In the genomic region with DNA sequence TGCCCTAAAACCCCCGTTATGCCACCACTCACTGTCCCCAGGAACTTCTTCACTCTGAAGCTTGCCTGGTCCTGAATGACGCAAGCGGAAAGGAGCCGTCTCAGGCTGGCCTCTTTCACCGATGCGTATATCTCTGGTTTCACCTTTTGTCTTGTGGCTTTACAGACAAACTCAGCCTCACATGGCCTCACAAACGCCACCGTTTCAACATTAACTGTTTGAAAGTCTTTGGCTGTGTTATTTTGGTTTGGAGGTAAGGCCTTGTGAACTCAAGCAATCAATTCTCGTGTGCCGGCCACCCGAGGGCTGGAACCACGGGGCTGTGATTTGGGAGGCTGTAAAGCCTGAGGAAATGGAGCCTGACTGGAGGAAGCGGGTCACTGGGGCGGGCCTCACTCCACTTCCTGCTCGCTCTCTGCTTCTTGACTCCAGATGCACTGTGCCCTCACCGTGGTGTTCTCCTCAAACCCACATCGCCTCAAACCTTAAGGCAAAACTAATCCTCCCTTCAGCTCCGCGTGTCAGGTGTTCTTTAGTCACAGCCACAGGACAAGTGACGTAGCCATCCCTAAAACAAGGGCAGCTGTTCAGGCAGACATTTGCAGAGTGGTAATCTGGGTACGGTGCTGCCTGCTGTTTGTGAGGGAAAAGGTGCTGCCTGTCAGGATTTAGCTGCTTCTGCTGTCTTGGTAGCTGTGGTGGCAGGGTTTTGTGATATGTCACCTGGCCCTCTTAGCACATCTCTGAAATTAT, we compare ENCODE assay signal across 8 mouse cellular contexts.
A peak's percentile ranks its signal among the peaks of the same experiment; 100 is the strongest.
DNase-seq lines count a peak whose midpoint lies in the region; ATAC-seq and TF ChIP-seq lines count a peak whose summit lies in the region.

No protein-coding gene starts in this region.

- H3K4me1 ChIP-seq in CH12.LX (ENCODE audit: control insufficient read depth in 1 of 2, insufficient read depth in 2 of 2): peaks cover 2 to 33% of the 10 kb centered on the region in 2 experiments; a peak in 3 of 4 replicates
- H3K4me1 ChIP-seq in limb, embryonic 11.5 days (ENCODE audit: control insufficient read depth, insufficient read depth, low read length): peaks cover 60% of the 10 kb centered on the region
- peaks cover 57% of the 10 kb centered on the region for H3K4me1 ChIP-seq in midbrain, embryonic 12.5 days
- peaks cover 37% of the 10 kb centered on the region for H3K4me1 ChIP-seq in stomach, embryonic 15.5 days
- H3K4me1 ChIP-seq in forebrain, embryonic 11.5 days (replicated peaks; ENCODE audit: control insufficient read depth, insufficient read depth, low read length): peaks cover 9% of the 10 kb centered on the region

- H3K4me3 ChIP-seq in CH12.LX (replicated peaks in 1 of 3; ENCODE audit: low read depth in 2 of 3, low read length in 2 of 3, poor library complexity in 1 of 3): peak overlapping the region in 1 of 3 experiments; percentile 51
- H3K4me3 ChIP-seq in limb, embryonic 11.5 days (ENCODE audit: low read depth, low read length): no peak overlapping the region
- no peak overlapping the region for H3K4me3 ChIP-seq in midbrain, embryonic 12.5 days
- H3K4me3 ChIP-seq in stomach, embryonic 15.5 days (replicated peaks): no peak overlapping the region
- no peak overlapping the region for H3K4me3 ChIP-seq in forebrain, embryonic 11.5 days (ENCODE audit: low read depth, low read length)

- no peak overlapping the region for H3K27ac ChIP-seq in CH12.LX (ENCODE audit: insufficient read depth, low read depth)
- peak overlapping the region; percentile 16; the same call in 1 of the 2 replicates for H3K27ac ChIP-seq in limb, embryonic 11.5 days (replicated peaks; ENCODE audit: low read depth, low read length)
- H3K27ac ChIP-seq in midbrain, embryonic 12.5 days (replicated peaks): peak overlapping the region; percentile 22
- peak overlapping the region; percentile 18; the same call in 1 of the 2 replicates for H3K27ac ChIP-seq in stomach, embryonic 15.5 days
- H3K27ac ChIP-seq in forebrain, embryonic 11.5 days (ENCODE audit: low read depth, low read length): no peak overlapping the region

- no peak overlapping the region for H3K4me2 ChIP-seq in CH12.LX (ENCODE audit: insufficient read depth, low read depth, poor library complexity, severe bottlenecking)
- H3K4me2 ChIP-seq in limb, embryonic 11.5 days (ENCODE audit: low read depth, severe bottlenecking): no peak overlapping the region; the same call in 1 of the 2 replicates
- no peak overlapping the region for H3K4me2 ChIP-seq in midbrain, embryonic 12.5 days (replicated peaks)
- H3K4me2 ChIP-seq in stomach, embryonic 15.5 days: no peak overlapping the region
- no peak overlapping the region for H3K4me2 ChIP-seq in forebrain, embryonic 11.5 days (ENCODE audit: low read depth, low read length, severe bottlenecking)

- intact Hi-C loops in heart, postnatal 25 days (cut with DNase I): loop anchor here (5.0 kb wide), 1 partner anchor 66 kb away; no protein-coding TSS in a partner anchor

- dilution Hi-C loops in CH12.LX (cut with MboI; ENCODE audit: extremely low pct_ligation_motif_present, extremely low pct_unique_long_range_greater_than_20kb, low sequenced_read_pairs): no loop called here

- in situ Hi-C loops in CH12.LX (cut with MboI; ENCODE audit: low pct_ligation_motif_present, low pct_unique_long_range_greater_than_20kb, low sequenced_read_pairs): no loop called here

- no peak overlapping the region for H3K9ac ChIP-seq in CH12.LX (ENCODE audit: insufficient read depth, low read depth)
- no peak overlapping the region for H3K9ac ChIP-seq in limb, embryonic 11.5 days (ENCODE audit: low read length)
- H3K9ac ChIP-seq in midbrain, embryonic 12.5 days (replicated peaks): no peak overlapping the region
- no peak overlapping the region for H3K9ac ChIP-seq in stomach, embryonic 15.5 days
- H3K9ac ChIP-seq in forebrain, embryonic 11.5 days (ENCODE audit: low read length): no peak overlapping the region

- TF ChIP-seq POLR2A in CH12.LX (IDR thresholded peaks at IDR 0.05; ENCODE audit: low read depth, low read length): peak; percentile 38; the same call in 1 of the 2 replicates

- H3K36me3 ChIP-seq in CH12.LX (replicated peaks in 1 of 2; ENCODE audit: control insufficient read depth in 1 of 2, insufficient read depth in 1 of 2, low read length in 1 of 2): no peaks in the 10 kb centered on the region
- no peaks in the 10 kb centered on the region for H3K36me3 ChIP-seq in limb, embryonic 11.5 days (ENCODE audit: control insufficient read depth, insufficient read depth, low read length)
- peaks cover 7% of the 10 kb centered on the region; the same call in 1 of the 2 replicates for H3K36me3 ChIP-seq in midbrain, embryonic 12.5 days
- H3K36me3 ChIP-seq in stomach, embryonic 15.5 days: no peaks in the 10 kb centered on the region
- H3K36me3 ChIP-seq in forebrain, embryonic 11.5 days (ENCODE audit: control insufficient read depth, insufficient read depth, low read length): no peaks in the 10 kb centered on the region

- H3K9me3 ChIP-seq in CH12.LX (replicated peaks; ENCODE audit: low read length): no peaks in the 10 kb centered on the region
- H3K9me3 ChIP-seq in limb, embryonic 11.5 days (ENCODE audit: control insufficient read depth, low read length): no peaks in the 10 kb centered on the region
- no peaks in the 10 kb centered on the region for H3K9me3 ChIP-seq in midbrain, embryonic 12.5 days
- no peaks in the 10 kb centered on the region for H3K9me3 ChIP-seq in stomach, embryonic 15.5 days
- no peaks in the 10 kb centered on the region for H3K9me3 ChIP-seq in forebrain, embryonic 11.5 days (ENCODE audit: control insufficient read depth, low read length)

- TF ChIP-seq RAD21 in CH12.LX (IDR thresholded peaks at IDR 0.05; ENCODE audit: low read depth, low read length): no peak

- no peak for TF ChIP-seq CTCF in CH12.LX (conservative IDR thresholded peaks at IDR 0.05 in 1 of 2, IDR thresholded peaks at IDR 0.05 in 1 of 2; ENCODE audit: low read depth in 2 of 2, low read length in 2 of 2)

- H3K27me3 ChIP-seq in CH12.LX (replicated peaks): no peaks in the 10 kb centered on the region
- no peaks in the 10 kb centered on the region for H3K27me3 ChIP-seq in limb, embryonic 11.5 days (ENCODE audit: control insufficient read depth, insufficient read depth, low read length)
- H3K27me3 ChIP-seq in midbrain, embryonic 12.5 days: no peaks in the 10 kb centered on the region
- no peaks in the 10 kb centered on the region for H3K27me3 ChIP-seq in stomach, embryonic 15.5 days (replicated peaks)
- H3K27me3 ChIP-seq in forebrain, embryonic 11.5 days (ENCODE audit: control insufficient read depth, insufficient read depth, low read length): no peaks in the 10 kb centered on the region

- H3K79me2 ChIP-seq in CH12.LX (replicated peaks; ENCODE audit: control insufficient read depth, extremely low read depth, insufficient read depth, poor library complexity, severe bottlenecking): no peaks in the 10 kb centered on the region

- WGBS in limb, embryonic 11.5 days: 42% methylated on average over 21 of the region's 21 CpGs
- 70% methylated on average over 21 of the region's 21 CpGs for WGBS in midbrain, embryonic 12.5 days
- WGBS in stomach, embryonic 15.5 days: 47% methylated on average over 21 of the region's 21 CpGs
- WGBS in forebrain, embryonic 11.5 days: 72% methylated on average over 21 of the region's 21 CpGs

- peak; percentile 63; the same call in 1 of the 2 replicates for ATAC-seq in limb, embryonic 11.5 days (ENCODE audit: insufficient number of reproducible peaks, low FRiP score, low TSS enrichment, low read depth)
- ATAC-seq in midbrain, embryonic 12.5 days (ENCODE audit: low FRiP score, low read depth): no peak
- no peak for ATAC-seq in stomach, embryonic 15.5 days (ENCODE audit: insufficient read depth, low FRiP score, low read depth)
- no peak for ATAC-seq in forebrain, embryonic 11.5 days (replicated peaks; ENCODE audit: low FRiP score)

- peak; percentile 77 for DNase-seq in CH12.LX (ENCODE audit: extremely low read depth)
- peak; percentile 35 for DNase-seq in c-Kit-positive CD71-negative TER-119-negative erythroid progenitor cells, embryonic 14.5 days (ENCODE audit: low read depth)
- DNase-seq in heart, postnatal 25 days (ENCODE audit: low spot score): peak; percentile 53
- DNase-seq in limb, embryonic 11.5 days (ENCODE audit: low spot score): peak; percentile 70
- DNase-seq in cerebellum, postnatal 14 days: no peak
- DNase-seq in forebrain, embryonic 11.5 days (ENCODE audit: low spot score): no peak

- TF ChIP-seq EP300 in CH12.LX (IDR thresholded peaks at IDR 0.05; ENCODE audit: low read length): no peak

TF ChIP-seq in CH12.LX, 34 proteins besides CTCF, POLR2A, EP300 and RAD21:
- TF ChIP-seq SIN3A (IDR thresholded peaks at IDR 0.05; ENCODE audit: low read length) (0 out of 2 replicates have a peak, but pooled peaks have one; percentile 23), ZMIZ1 (IDR thresholded peaks at IDR 0.05; ENCODE audit: low read depth, low read length) (0 out of 2 replicates have a peak, but pooled peaks have one; percentile 25), ETS1 (conservative IDR thresholded peaks at IDR 0.05; ENCODE audit: low read depth, low read length) (no peak), ELF1 (IDR thresholded peaks at IDR 0.05; ENCODE audit: low read depth, low read length) (peak; percentile 62)
TF ChIP-seq in CH12.LX: peak in this region for 3.

Comparison
In these comparisons a context has a peak if more than half of its experiments do, and no peak if none do; other contexts are left out.
1. DNase-seq: peak in CH12.LX (single experiment), c-Kit-positive CD71-negative TER-119-negative erythroid progenitor cells, embryonic 14.5 days (single experiment), heart, postnatal 25 days (single experiment) and limb, embryonic 11.5 days (single experiment); none in cerebellum, postnatal 14 days (0 of 2) and forebrain, embryonic 11.5 days (single experiment).
2. H3K27ac ChIP-seq: peak in limb, embryonic 11.5 days (single experiment), midbrain, embryonic 12.5 days (single experiment) and stomach, embryonic 15.5 days (single experiment); none in CH12.LX (single experiment) and forebrain, embryonic 11.5 days (single experiment).